Mouse (Mus musculus) neural tube, embryonic 13.5 days (tissue): ENCODE data around the gene Abcb5. TPM values are rescaled to one million over a fixed set of nuclear protein-coding genes. Genes with fewer than 3 reads are reported as not detected.
"Not testable (repeated sequence)": the region's sequence is repeated elsewhere in the genome, so short reads cannot be mapped to it uniquely, and the experiment has no call there.

ENCODE experiments used
- ATAC-seq: fragments of 200-750 bp; cut with Nextera tagmentation; 2 replicates; pipeline ENCODE4 v1.8.0; 2017; ENCODE audit warnings: low read depth, mild to moderate bottlenecking, moderate TSS enrichment, moderate library complexity
- H3K27ac ChIP-seq: fragments of 300-500 bp; sonication (generic); replicated peaks from 2 replicates; pipeline ENCODE4 v1.5.1; 2015; ENCODE audit warnings: moderate library complexity, mild to moderate bottlenecking, inconsistent platforms
- H3K27me3 ChIP-seq: fragments of 300-500 bp; sonication (generic); 2 replicates; pipeline ENCODE4 v1.6.1; 2015; ENCODE audit warnings: mild to moderate bottlenecking, inconsistent platforms
- H3K36me3 ChIP-seq: fragments of 300-500 bp; sonication (generic); 2 replicates; pipeline ENCODE4 v1.6.1; 2015; ENCODE audit warnings: mild to moderate bottlenecking, inconsistent platforms
- H3K4me1 ChIP-seq: fragments of 300-500 bp; sonication (generic); replicated peaks from 2 replicates; pipeline ENCODE4 v1.6.1; 2015; ENCODE audit warnings: inconsistent platforms
- H3K4me2 ChIP-seq: fragments of 300-500 bp; sonication (generic); 2 replicates; pipeline ENCODE4 v1.6.1; 2015; ENCODE audit warnings: inconsistent platforms, mild to moderate bottlenecking, moderate library complexity
- H3K4me3 ChIP-seq: fragments of 300-500 bp; sonication (generic); 2 replicates; pipeline ENCODE4 v1.5.1; 2015; ENCODE audit warnings: mild to moderate bottlenecking, inconsistent platforms
- H3K9ac ChIP-seq: fragments of 300-500 bp; sonication (generic); 2 replicates; pipeline ENCODE4 v1.6.1; 2015; ENCODE audit warnings: moderate library complexity, mild to moderate bottlenecking, inconsistent platforms
- H3K9me3 ChIP-seq: fragments of 300-500 bp; sonication (generic); 2 replicates; pipeline ENCODE4 v1.6.1; 2016; ENCODE audit warnings: inconsistent platforms
- WGBS: fragments of 180-500 bp; shearing (Covaris S2); methylation state at CpG from one replicate; pipeline ENCODE4 v1.1.7; 2015; 5-methylcytosine and 5-hydroxymethylcytosine counted together
- polyA plus RNA-seq: library from polyadenylated mRNA; unstranded; fragments of >200 nt; fragmentation: Nextera tagmentation; extraction: Ambion mirVana; gene quantifications from 2 replicates; pipeline ENCODE4 v1.2.1, GENCODE M21; 2015

The Abcb5 gene
- polyA plus RNA-seq = not detected in 2 replicates

DNA sequence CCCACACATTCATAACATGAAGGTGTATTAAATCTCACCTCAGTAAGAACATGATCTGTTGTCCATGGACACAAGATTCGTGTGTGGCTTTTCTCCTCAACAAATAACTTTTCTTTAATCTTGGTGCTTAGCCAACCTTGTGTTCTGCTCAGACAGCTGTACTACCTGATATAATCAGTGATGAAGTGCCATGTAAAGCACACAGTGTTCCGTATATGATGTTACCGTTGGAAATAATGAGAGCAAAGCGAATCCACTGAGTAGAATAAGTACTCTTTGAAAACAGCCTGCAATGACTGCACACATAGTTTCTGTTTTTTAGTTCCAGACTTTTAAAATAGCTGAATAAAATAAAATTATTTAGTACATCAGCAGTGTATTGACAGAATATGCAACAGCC lies at the start of gene Abcb5:
Gene Abcb5, minus strand, starts transcription at position 101 of the 400 bp plus-strand sequence.
- Histone ChIP-seq H3K36me3 (no peaks in the 10 kb centered on the region), H3K9ac (no peak within 1 kb of the TSS), H3K4me2 (no peak within 1 kb of the TSS), H3K27ac (no peak within 1 kb of the TSS), H3K4me1 (no peaks in the 10 kb centered on the region), H3K9me3 (no peaks in the 10 kb centered on the region), H3K27me3 (no peaks in the 10 kb centered on the region), H3K4me3 (no peak within 1 kb of the TSS)
- 94% methylated on average over 4 of the region's 4 CpGs for WGBS
- ATAC-seq = no peak

DNA sequence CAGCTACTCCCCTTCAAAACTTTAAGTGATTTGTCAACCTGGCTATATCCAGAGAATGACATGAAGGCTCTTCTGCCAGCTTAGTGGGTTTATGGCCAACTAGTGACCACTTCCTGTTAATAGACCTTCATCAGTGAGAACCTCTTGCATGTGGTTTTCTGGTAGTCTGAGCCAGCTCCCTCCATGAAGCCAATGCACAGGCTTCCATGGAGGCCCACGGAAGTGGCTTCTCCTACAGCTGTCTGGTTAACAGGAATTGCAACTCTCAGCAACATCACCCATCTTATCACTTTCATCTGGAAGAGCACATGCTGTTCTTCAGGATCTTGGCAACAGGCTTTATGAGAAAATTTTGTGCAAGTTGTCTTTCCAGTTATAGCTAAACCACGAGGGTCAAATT lies 33.0 kb upstream of the Abcb5 start:
- Histone ChIP-seq H3K4me2 (no peak overlapping the region), H3K27ac (no peak overlapping the region), H3K9me3 (no peaks in the 10 kb centered on the region), H3K36me3 (no peaks in the 10 kb centered on the region), H3K27me3 (no peaks in the 10 kb centered on the region), H3K9ac (no peak overlapping the region), H3K4me1 (no peaks in the 10 kb centered on the region), H3K4me3 (no peak overlapping the region)
- WGBS = 77% methylated on average over 2 of the region's 2 CpGs
- ATAC-seq = no peak

DNA sequence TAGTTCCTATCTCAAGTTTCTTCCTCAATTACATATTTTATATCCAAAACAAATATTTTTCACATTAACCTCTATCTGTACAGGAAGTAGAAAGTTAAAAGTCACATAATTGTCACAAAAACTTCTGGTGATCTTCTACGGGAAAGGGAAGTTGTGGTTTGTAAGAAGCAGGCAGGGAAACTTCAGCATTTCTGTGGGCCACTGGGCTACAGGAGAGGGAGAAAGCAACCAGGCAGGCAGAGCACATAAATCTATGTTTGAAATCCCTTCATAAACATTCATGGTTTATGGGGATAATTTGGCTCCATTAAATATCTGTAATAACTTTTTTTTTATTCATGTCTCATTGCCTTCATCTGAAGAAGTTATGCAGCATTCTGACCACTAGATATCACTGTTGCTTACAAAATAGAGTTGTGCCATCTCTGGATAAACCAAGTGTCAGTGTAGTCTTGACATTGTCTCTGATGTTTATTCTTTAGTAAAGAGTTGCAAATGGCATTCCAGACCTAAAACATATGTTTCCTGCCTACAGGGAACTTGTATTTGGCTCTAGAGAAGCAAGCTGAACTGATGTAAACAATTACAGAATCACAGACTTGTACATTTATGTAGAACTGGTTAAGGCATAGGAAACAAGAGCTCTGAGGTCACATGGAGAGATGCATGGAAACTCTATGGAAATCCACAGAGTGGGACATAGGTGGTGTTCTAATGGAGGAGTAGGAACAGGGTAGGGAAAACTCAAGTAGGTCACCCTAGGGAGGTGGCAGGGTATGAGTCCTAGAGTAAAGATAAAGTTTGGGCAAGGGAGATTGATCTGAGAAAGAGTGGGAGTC lies 28.3 kb upstream of the Abcb5 start:
- no peaks in the 10 kb centered on the region for H3K9me3 ChIP-seq
- H3K27ac ChIP-seq = no peak overlapping the region
- no peak for ATAC-seq
- no peak overlapping the region for H3K4me2 ChIP-seq
- H3K9ac ChIP-seq = no peak overlapping the region
- no peak overlapping the region for H3K4me3 ChIP-seq
- H3K4me1 ChIP-seq = no peaks in the 10 kb centered on the region
- no peaks in the 10 kb centered on the region for H3K36me3 ChIP-seq
- no peaks in the 10 kb centered on the region for H3K27me3 ChIP-seq
- WGBS = 87% methylated on average over 1 of the region's 1 CpGs

DNA sequence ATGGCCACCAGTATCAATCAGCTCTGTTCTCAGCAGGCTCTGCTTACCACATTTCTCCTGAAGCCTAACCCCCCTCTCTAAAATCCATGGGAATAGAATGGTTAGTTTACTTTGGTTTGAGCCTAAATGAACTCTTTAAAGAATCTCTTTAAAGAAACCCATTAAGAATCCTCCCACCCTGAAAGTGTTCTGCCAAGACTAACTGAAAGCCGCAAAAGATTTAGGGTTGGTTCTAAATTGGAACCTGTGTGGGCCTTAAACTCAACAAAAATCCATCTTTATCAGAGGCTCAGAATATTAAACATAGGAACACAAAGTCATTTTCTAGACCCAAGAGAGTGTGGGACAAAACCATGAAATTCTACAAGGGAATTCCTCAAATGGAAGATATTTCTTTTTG lies 18.6 kb upstream of the Abcb5 start:
- Histone ChIP-seq H3K36me3 (no peaks in the 10 kb centered on the region), H3K4me3 (no peak overlapping the region), H3K4me2 (no peak overlapping the region), H3K27ac (no peak overlapping the region), H3K27me3 (no peaks in the 10 kb centered on the region), H3K9ac (no peak overlapping the region), H3K9me3 (no peaks in the 10 kb centered on the region), H3K4me1 (no peaks in the 10 kb centered on the region)
- WGBS = 84% methylated on average over 1 of the region's 1 CpGs
- ATAC-seq = no peak

DNA sequence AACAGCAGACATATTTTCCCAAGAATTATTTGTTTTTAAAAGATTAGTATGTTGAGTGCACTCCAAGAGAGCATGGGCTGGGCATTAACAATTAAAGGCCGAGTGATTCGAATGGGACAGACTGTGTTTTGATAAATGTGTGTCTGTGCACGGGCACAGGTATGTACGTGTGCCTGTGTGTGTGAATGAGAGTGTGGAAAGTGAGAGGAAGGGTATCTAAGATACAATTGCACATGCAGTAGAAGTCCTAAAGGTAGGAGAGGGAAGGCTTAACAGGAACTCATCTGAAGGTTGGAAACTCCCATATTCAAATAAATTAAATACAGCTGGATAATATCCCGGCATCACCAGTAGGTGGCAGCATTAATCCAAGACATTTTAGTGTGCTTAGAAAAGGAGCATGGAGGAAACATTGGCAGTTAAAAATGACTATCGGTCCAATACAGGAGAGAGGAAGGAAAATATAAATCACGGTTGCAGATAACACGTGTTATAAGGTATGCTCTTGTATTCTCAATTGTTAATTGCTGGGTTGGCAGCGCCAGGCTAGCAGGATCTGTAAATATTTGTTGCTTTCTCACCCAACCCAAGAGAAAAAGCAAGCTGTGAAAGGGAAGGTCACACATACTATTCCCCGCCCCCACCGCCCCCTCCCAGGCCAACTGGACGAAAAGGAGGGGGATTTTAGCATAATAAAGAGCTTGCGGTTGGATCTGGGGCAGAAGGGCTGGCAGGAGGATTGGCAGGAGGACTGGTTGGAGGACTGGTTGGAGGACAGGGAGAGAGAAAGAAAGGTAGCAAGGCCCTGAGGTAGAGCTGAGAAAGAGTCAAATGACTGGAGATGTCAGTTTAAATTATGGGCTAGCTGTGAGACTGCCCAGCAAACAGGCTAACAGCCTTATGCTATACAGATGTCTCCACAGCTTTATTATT lies 35.6 kb downstream of the Abcb5 start:
- H3K9me3 ChIP-seq = no peaks in the 10 kb centered on the region
- WGBS = 20% methylated on average over 13 of the region's 13 CpGs
- H3K4me2 ChIP-seq = peak overlapping the region; percentile 46
- peak overlapping the region; percentile 15 for H3K4me3 ChIP-seq
- no peaks in the 10 kb centered on the region for H3K36me3 ChIP-seq
- peaks cover 6% of the 10 kb centered on the region; the same call in 1 of the 2 replicates for H3K4me1 ChIP-seq
- no peaks in the 10 kb centered on the region for H3K27me3 ChIP-seq
- H3K9ac ChIP-seq = peak overlapping the region; percentile 58; the same call in 1 of the 2 replicates
- peak; percentile 80 for ATAC-seq
- H3K27ac ChIP-seq = no peak overlapping the region

DNA sequence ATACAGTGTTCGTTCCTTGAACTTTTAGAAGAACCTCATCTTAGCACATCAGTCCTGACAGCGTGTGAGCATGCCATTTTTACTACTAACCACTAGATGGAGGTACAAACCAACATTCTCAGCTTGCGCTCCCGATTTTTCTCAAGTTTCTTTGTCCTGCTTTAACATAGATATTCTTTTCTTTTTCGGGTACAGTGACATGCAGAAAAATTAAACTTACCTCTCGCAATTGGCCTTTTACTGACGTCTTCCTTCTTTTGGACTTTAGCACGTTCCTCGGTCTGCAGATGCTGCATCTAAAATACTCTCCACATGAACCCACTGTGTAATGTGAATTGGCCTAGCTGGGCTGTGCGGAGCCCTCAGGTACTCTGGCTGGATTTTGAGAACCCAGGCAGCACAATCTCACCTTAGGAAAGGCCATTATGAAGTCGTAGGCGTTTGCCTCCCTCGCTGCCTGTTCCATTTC lies 39.4 kb downstream of the Abcb5 start:
- Histone ChIP-seq H3K4me2 (peak overlapping the region; percentile 50), H3K9me3 (no peaks in the 10 kb centered on the region), H3K4me3 (peak overlapping the region; percentile 16; the same call in 1 of the 2 replicates), H3K36me3 (no peaks in the 10 kb centered on the region), H3K9ac (peak overlapping the region; percentile 53), H3K27ac (no peak overlapping the region), H3K4me1 (peaks cover 6% of the 10 kb centered on the region; the same call in 1 of the 2 replicates), H3K27me3 (no peaks in the 10 kb centered on the region)
- 17% methylated on average over 13 of the region's 13 CpGs for WGBS
- ATAC-seq = peak; percentile 71

DNA sequence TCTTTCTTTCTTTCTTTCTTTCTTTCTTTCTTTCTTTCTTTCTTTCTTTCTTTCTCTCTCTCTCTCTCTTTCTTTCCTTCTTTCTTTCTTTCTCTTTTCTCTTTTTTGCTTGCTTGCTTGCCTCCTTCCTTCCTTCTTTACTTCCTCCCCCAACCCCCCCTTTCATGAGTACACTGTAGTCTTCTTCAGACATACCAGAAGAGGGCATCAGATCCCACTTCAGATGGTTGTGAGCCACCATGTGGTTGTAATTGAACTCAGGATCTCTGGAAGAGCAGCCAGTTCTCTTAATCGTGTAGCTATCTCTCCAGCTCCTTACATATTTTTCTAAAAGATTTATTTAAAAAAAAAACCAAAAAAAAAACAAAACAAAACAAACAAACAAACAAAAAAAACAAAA lies 42.3 kb downstream of the Abcb5 start:
- not testable (repeated sequence) for H3K27ac ChIP-seq, H3K27me3 ChIP-seq, ATAC-seq, H3K4me1 ChIP-seq, H3K4me2 ChIP-seq, H3K4me3 ChIP-seq, H3K9me3 ChIP-seq, H3K9ac ChIP-seq, H3K36me3 ChIP-seq
- WGBS = 30% methylated on average over 1 of the region's 1 CpGs

DNA sequence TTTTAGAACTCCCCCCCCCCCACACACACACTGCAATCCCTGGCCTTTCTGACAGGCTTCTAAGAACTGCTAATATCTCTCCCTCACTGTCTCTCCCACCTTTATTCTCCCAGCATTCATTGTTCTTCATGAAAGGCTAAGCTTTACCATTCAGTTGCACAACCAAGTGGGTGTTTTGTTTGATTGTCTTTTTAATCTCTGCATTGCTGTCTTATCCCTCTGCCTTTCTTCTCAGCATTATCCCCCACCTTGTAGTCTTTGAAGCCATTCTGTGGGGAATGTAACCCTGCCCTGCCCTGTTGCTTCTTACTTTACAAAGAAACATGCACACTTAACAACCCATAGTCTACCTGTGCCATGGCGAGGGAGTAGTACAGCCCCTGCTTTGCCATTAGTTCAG lies 48.5 kb downstream of the Abcb5 start:
- H3K9ac ChIP-seq = no peak overlapping the region
- no peaks in the 10 kb centered on the region for H3K36me3 ChIP-seq
- H3K4me1 ChIP-seq = no peaks in the 10 kb centered on the region
- no peak for ATAC-seq
- no peak overlapping the region for H3K4me3 ChIP-seq
- H3K27ac ChIP-seq = no peak overlapping the region
- H3K27me3 ChIP-seq = no peaks in the 10 kb centered on the region
- H3K9me3 ChIP-seq = no peaks in the 10 kb centered on the region
- 58% methylated on average over 1 of the region's 1 CpGs for WGBS
- H3K4me2 ChIP-seq = no peak overlapping the region

DNA sequence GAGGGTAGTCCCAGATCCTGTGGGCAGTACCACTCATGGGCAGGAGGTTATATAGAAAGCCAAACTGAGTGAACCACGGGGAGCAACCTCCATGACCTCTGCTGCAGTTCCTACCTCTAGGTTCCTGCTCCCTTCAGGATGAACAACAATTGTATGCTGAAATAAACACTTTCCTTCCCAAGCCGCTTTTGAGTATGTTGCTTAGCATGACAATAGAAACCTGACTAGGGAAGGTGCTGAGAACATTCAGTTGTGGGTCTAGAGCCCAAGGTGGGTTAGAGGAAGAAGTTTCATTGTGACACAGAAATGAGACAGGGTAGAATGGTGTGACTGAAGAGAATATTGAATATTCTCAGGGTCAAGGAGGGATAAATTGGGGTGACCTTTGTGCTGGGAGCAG lies 55.9 kb downstream of the Abcb5 start:
- Histone ChIP-seq H3K4me1 (no peaks in the 10 kb centered on the region), H3K27me3 (no peaks in the 10 kb centered on the region), H3K36me3 (no peaks in the 10 kb centered on the region), H3K9me3 (no peaks in the 10 kb centered on the region), H3K4me3 (no peak overlapping the region), H3K9ac (no peak overlapping the region), H3K27ac (no peak overlapping the region), H3K4me2 (no peak overlapping the region)
- no peak for ATAC-seq
- 77% methylated on average over 2 of the region's 2 CpGs for WGBS

DNA sequence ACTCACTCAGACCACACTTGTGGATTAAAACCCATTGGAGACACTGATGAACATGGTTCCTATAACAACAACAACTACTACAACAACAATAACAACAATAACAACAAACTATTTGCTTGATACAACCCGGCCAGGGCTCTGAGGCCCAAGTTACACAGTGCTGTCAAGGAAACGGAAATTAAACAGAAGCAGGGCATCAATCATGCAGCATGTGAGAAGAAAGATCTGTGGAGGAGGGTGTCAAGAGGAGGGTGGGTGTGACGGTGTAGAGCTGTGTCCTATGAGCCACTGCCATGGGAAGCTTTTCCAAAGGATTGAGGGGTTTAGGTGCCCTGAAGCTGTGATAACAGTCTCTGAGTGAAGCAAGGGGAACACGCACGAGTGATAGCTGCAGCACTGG lies 64.0 kb downstream of the Abcb5 start:
- Histone ChIP-seq H3K9ac (no peak overlapping the region), H3K4me1 (no peaks in the 10 kb centered on the region), H3K9me3 (no peaks in the 10 kb centered on the region), H3K4me2 (no peak overlapping the region), H3K27ac (no peak overlapping the region), H3K36me3 (no peaks in the 10 kb centered on the region), H3K27me3 (no peaks in the 10 kb centered on the region), H3K4me3 (no peak overlapping the region)
- 54% methylated on average over 5 of the region's 5 CpGs for WGBS
- no peak for ATAC-seq

DNA sequence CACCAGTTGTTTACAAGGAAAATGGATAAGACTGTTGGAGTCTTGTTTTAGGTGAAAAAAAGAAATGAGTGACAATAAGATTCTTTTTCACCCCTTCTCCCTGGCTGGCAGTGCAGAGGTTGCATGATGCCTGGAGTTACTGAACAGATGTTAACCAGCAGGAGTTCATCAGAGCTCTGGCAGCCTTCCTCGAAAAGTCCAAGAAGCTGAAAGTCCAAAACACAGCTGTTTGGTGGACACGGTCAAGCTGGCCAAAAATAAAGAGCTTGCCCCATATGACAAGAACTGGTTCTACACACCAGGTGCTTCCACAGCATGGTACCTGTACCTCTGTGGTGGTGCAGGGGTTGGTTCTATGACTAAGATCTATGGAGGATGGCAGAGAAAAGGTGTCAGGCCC lies 78.3 kb downstream of the Abcb5 start:
- H3K27me3 ChIP-seq = no peaks in the 10 kb centered on the region
- ATAC-seq = no peak
- WGBS = 74% methylated on average over 2 of the region's 2 CpGs

DNA sequence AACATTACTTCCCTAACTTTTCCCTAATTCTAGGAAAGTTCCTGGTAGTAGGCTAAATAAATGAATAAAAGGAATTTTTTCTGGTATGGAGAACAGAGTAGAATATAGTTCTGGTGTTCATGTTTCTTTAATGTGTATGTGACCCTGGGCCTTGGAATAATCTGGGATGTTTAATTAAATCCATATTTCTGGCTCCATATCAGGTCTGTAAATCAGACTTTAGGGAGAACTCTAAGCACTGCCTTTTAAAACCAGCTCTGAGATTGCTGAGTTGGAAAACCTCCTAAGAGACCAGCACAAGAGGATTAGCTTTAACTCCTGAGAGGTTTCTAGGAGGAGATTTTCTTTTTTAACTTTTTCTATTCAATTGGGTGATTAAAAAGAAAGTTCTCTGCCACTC lies 83.4 kb downstream of the Abcb5 start:
- no peak overlapping the region for H3K4me3 ChIP-seq
- ATAC-seq = no peak
- no peaks in the 10 kb centered on the region for H3K9me3 ChIP-seq

More for the DNA sequence above, 78.3 kb downstream of the Abcb5 start:
- no peak overlapping the region for H3K4me3 ChIP-seq
- no peak overlapping the region for H3K4me2 ChIP-seq
- no peaks in the 10 kb centered on the region for H3K36me3 ChIP-seq
- no peak overlapping the region for H3K27ac ChIP-seq
- no peaks in the 10 kb centered on the region for H3K9me3 ChIP-seq
- no peak overlapping the region for H3K9ac ChIP-seq
- no peaks in the 10 kb centered on the region; the same call in 1 of the 2 replicates for H3K4me1 ChIP-seq

More for the DNA sequence above, 83.4 kb downstream of the Abcb5 start:
- Histone ChIP-seq H3K27ac (no peak overlapping the region), H3K9ac (no peak overlapping the region), H3K4me2 (no peak overlapping the region), H3K27me3 (no peaks in the 10 kb centered on the region), H3K4me1 (no peaks in the 10 kb centered on the region; the same call in 1 of the 2 replicates), H3K36me3 (no peaks in the 10 kb centered on the region)
